Mouse (Mus musculus) left cerebral cortex, adult 8-10 months (tissue): Measurements from ENCODE around the gene 3110082I17Rik. TPM values are rescaled to one million over a fixed set of nuclear protein-coding genes. Genes with fewer than 3 reads are reported as not detected.

Experiments
- DNase-seq, 2 experiments: peaks; one replicate each; pipeline ENCODE4 v3.0.0; 2022; ENCODE audit warnings: low spot score in 2 of 2
- total RNA-seq, 4 experiments: library from RNA; stranded (reverse); gene quantifications; 2 replicates each; pipeline ENCODE4 v1.2.4; 2022

The 3110082I17Rik gene
- total RNA-seq, 4 experiments from 2014 or later: 12.6 to 16.6 (median 15.2) TPM

GRCm38 (mm10) chr5:139380385-139381248, 79.7 kb downstream of the 3110082I17Rik start:
- DNase-seq: peak in 1 of 2 experiments; percentile 87

DNA sequence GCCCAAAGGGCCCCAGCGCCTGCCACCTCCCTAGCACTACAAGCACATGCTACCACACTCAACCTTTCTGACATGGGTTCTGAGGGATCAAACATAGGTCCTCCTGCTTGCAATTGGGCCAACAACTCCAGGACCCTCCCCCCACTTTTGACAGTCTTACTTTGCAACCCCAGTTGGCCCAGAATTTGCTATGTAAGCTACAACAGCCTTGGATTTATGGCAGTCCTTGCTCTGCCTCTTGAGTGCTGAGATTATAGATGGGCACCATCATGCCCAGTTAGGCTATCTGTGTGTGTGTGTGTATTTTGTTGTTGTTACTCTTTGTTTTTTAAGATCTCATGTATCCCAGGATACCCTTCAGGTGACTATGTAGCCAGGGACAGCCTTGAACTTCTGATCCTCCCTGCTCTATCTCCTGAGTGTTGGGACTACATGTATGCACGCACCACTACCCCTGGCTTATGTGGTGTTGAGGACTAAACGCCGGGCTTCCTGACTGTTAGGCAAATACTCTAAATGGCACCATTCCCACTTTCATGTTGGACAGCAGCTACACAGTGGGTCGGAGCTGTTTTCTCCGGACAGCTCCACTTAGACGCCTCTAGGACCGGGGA, 80.4 kb downstream of the 3110082I17Rik start:
- DNase-seq: no peak

GRCm38 (mm10) chr5:139378986-139379629, 81.2 kb downstream of the 3110082I17Rik start:
- DNase-seq: no peak

DNA sequence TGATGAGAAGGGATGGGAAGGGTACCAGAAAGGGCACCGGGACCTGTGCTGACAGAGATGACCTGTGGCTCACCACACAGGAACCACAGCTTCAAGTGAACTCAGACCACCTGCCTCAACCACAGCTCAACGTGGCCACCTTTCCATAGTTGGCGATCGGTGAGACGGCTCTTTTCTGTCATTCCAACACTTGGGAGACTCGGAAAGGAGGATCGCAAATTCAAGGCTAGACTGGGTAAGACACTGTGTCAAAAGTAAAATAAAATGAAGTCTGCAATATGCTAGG, 82.1 kb downstream of the 3110082I17Rik start:
- DNase-seq: no peak

DNA sequence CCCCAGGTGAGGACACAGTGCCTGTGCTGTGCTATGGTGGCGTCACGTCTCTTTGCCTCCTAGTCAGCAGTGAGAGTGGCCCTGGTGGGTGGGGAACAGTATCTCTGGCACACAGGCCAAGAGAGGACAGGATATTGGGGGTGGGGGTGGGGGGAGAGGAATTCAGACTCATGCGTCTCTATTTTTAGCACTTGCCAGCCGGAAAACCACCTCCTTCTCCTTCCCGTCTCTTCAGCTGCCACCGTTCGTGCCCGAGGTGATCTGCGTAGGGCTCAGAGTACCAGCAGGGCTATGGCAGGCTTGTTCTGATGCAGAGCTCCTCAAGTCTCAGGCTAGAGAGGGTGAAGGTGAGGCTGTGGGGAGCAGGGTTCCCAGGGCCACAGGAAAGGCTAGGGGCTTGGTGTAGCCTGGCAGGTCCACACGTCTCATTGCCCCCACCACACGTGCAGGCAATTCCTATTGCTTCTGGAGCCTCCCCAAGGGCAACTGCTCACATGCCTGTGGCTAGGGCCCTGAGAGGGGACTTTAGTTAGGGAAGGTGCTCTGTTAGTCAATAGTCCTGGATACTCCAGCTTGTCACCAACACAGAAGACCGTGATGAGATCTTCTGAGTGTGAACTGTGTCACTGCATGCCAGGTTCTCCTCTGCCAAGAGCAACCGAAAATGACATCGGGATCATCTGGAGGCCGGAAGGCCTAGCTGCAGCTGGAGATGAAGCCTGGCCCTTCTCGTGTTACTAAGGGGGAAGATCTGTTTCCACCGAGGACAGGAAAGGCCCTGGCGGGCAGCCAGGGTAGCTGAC, 82.7 kb downstream of the 3110082I17Rik start, which contains the start of gene Gpr146:
TSS of gene Gpr146 (plus strand) at position 230 of the 803 bp plus-strand sequence.
- no peak for DNase-seq

DNA sequence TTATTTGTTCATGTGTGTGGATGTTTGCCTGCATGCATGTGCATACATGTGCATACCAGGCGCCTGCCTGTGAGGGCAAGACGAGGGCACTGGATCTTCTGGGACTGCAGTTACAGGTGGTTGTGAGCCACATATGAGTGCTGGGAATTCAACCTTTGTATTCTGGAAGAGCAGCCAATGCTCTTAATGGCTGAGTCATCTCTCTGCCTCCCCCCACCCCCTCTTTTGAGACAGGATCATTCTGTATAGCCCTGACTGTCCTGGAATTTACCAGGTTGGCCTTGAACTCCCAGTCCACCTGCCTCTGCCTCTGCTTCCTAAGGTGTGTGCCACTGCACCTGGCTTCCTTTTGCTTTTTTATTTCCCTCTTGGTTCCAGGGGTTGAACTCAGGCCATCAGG, 85.5 kb downstream of the 3110082I17Rik start:
- DNase-seq: no peak

DNA sequence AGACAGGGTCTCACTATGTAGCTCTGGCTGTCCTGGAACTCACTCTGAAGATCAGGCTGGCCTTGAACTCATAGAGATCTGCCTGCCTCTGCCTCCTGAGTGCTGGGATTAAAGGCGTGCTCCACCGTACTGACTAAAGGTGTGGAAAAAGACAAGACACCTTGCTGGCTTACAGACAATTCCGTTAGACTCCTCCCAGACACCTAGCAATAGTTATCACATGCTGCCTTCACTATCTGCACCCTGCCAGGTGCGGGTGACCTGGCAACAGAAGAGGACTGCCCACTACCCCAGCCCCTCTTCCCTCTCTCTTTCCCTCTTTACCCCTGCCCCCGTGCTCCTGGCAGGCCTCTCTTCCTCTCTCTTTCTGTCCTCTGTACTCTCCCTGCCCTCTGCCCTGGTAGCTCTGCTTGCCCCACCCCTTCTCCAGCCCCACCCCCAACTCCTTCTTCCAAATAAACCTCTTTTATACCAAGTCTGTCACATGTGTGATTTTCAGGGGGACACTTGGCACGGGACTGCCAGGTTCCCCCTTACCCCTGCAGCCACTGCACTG, 86.4 kb downstream of the 3110082I17Rik start:
- no peak for DNase-seq

DNA sequence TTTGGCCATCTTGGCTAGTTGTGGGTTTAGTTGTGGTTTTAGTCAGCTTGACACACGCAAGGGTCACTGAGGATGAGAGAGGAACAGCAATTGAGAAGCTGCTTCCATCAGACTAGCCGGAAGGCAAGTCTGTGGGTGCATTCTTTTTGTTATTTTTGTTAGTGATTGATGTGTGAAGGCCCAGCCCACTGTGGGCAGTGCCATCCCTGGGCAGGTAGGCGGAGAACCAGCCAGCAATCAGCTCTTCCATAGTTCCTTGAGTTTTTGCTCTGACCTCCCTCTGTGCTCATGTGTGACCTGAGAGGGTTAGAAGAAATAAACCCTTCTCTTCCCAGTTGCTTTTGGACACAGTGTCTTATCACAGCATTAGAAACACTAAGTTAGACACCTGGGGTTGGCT, 87.2 kb downstream of the 3110082I17Rik start:
- no peak for DNase-seq

GRCm38 (mm10) chr5:139371631-139372401, 88.5 kb downstream of the 3110082I17Rik start:
- DNase-seq: peak; percentile 78 to 87

GRCm38 (mm10) chr5:139371118-139371517, 89.2 kb downstream of the 3110082I17Rik start:
- DNase-seq: no peak

DNA sequence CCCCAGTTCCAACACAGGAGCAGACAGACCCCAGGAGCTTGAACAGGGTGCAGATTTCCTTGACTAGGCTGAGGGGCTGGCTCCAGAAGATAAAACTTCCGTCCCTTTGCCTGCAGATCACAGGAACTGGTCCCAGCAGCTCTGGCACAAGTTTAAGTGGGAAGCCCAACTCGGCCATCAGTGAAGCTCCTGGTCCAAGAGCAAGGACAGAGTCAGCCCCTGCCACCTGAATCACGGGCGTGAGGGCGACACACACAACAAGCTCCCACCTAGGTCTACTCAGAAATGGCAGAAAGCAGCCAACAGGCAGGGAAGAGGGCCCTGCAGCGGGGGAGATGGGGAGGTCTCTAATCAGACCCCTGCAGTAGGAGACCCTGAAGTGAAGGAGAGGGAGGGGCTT, 90.0 kb downstream of the 3110082I17Rik start:
- no peak for DNase-seq

GRCm38 (mm10) chr5:139368638-139369320, 91.5 kb downstream of the 3110082I17Rik start:
- DNase-seq: no peak

- no peak for DNase-seq
Observed at GRCm38 (mm10) chr5:139367884-139368458, 92.4 kb downstream of the 3110082I17Rik start.

DNA sequence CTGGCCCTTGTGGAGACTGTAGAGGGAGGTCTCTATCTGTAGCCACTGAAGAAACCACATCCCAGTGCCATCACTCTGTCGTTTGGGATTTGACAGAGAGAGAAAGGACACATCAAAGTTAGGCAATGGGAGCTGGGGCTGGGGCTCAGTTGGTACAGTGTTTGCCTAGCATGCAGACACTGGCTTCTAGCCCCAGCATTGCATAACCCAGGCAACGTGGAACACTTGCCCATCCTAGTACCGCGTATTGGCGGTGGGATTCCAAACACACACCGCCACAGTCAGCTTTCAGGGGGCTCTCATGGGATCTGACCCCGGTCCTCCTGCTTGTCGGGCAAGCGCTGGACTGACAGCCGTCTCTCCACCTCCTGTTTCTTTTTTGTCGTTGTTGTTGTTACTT, 93.8 kb downstream of the 3110082I17Rik start:
- DNase-seq: no peak

DNA sequence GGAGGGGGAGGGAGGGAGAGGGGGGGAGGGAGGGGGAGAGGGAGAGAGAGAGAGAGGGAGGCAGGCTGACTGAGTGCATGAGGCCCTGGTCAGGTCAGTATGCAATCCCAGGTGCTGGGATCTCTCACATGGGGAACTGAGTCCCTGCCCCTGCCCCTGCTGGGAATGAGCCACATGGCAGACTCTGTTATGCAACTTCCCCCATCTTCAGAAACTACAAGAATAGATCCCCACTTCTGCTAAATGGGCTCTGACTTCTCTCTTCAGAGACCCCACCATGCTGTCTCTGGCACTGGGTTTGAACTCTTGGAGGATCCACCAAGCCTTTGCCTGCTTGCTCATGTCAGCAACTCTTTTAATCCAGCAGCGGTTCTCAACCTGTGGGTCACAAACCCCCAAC, 94.5 kb downstream of the 3110082I17Rik start:
- DNase-seq: no peak

GRCm38 (mm10) chr5:139364911-139365571, 95.3 kb downstream of the 3110082I17Rik start:
- no peak for DNase-seq

GRCm38 (mm10) chr5:139364260-139364910, 95.9 kb downstream of the 3110082I17Rik start:
- DNase-seq: peak; percentile 68 to 98

- DNase-seq: no peak
Observed at GRCm38 (mm10) chr5:139363858-139364257, 96.5 kb downstream of the 3110082I17Rik start.
